Mouse (Mus musculus): ENCODE results near the gene Dcps. TPM values are rescaled to one million over a fixed set of nuclear protein-coding genes. Genes with fewer than 3 reads are reported as not detected.

Dcps gene
- 10 to 100 TPM; 38.1 to 39.2 TPM for total RNA-seq (2023)

GRCm38 (mm10) chr9:35175251-35176123 lies at the start of gene Dcps:
TSS of gene Dcps (minus strand) at chr9:35176061.

GRCm38 (mm10) chr9:35210542-35211474 lies 34.9 kb upstream of the Dcps start, which contains the start of gene Foxred1:
TSS of gene Foxred1 (minus strand) at chr9:35211055.

GRCm38 (mm10) chr9:35199772-35200471 lies 24.1 kb upstream of the Dcps start, which contains the start of the genes Srpr and Tirap:
TSS of gene Srpr (plus strand) at chr9:35200175.
TSS of gene Tirap (minus strand) at chr9:35200291.

GRCm38 (mm10) chr9:35119168-35119567 lies 56.7 kb downstream of the Dcps start, which contains the start of gene St3gal4:
TSS of gene St3gal4 (minus strand) at chr9:35119268.

Other genes with a start within 250 kb of the Dcps start
- gene St3gal4, start 56.8 kb downstream of the Dcps start, total RNA-seq (2023), result 10 to 100 TPM; 53.0 to 55.4 TPM
- gene Srpr, start 24.1 kb upstream of the Dcps start, total RNA-seq (2023), result 100 to 1,000 TPM; 105 to 114 TPM
- 1 to 10 TPM; 2.9 to 3.6 TPM for gene Tirap, start 24.2 kb upstream of the Dcps start, total RNA-seq (2023)
- 10 to 100 TPM; 25.0 to 27.1 TPM for gene Foxred1, start 35.0 kb upstream of the Dcps start, total RNA-seq (2023)
- gene Fam118b, start 91.7 kb upstream of the Dcps start, total RNA-seq (2023), result 10 to 100 TPM; 21.5 to 22.3 TPM
- 10 to 100 TPM; 29.9 to 30.4 TPM for gene Rpusd4, start 91.8 kb upstream of the Dcps start, total RNA-seq (2023)
- gene Cdon, start 245.1 kb upstream of the Dcps start, total RNA-seq (2023), result 10 to 100 TPM; 28.5 to 31.3 TPM